Mouse (Mus musculus): ENCODE measurements around the gene Mok.

The Mok gene

DNA sequence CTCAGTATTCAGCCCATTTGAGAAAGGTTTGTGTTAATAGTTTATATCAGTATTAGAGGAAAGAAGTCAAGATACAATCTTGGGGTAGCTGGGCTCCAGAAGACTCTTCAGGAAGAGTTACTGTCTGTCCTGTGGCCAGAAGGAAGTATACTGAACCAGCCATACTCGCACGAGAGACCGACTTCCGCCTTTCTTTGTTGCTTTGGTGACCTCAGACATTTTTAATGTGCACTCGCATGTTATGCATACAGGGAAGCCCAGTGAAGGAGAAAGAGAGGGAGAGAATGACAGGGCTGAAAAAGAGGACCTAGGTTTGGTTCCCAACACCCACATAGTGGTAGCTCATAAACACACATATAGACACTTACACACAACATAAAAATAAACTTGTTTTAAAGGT lies 76.2 kb downstream of the Mok start:
- no peak for DNase-seq

DNA sequence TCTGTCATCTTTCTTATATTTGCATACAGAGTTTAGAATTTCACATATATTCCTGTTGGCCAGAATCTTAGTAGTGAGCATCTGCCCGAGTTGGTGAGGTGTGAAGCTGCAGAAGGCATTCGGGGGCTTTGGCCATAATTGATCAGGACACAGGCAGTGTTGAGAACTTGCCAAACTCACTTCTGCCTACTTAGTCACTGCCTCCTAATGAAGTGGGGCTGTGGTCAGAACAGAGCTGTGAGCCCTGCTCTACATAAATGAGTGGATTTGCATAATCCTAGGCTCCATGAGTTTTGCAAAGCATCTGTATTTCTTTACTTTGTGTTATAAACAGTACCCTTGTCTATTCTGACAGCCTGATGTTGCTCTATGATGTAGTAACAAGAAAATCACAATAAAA lies 78.4 kb downstream of the Mok start:
- no peak for DNase-seq

DNA sequence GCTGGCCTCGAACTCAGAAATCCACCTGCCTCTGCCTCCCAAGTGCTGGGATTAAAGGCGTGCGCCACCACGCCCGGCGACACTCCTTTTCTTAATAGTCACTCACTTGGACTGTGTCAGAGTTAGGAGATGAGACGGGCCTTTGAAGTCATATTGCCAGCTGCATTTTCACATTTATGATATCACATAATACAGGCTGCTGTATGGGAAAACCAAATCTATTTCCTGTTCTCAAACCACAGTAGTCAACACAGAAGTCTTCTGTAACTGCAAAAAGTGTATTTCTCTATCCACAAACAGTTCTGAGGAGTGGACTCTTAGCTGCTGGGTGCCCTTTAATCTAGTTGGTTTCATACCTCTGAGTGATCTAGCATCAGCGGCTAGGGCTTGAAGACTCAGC lies 81.8 kb downstream of the Mok start:
- DNase-seq = no peak
